In the genomic region with DNA sequence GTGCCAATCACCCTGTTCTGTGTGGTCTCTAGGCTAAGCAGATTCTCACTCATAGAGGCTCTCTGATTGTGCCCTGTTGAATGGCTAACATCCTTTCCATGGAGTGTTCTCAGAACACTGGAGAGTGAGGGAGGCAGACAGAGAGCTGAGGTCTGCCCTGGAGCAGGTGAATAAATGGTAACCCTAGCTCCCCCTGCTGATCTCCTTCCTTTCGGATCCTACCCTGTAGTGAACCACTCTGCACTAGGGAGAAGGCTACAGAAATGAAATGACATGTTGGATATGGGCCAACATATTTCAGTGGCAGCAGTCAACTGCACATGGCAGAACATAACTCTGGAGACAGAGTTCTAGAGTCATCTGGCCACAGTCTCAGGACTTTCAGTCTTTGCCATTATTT, we compare ENCODE assay signal across 15 mouse cellular contexts. TPM values are rescaled to one million over a fixed set of nuclear protein-coding genes. Genes with fewer than 3 reads are reported as not detected.
A peak's percentile ranks its signal among the peaks of the same experiment; 100 is the strongest.
DNase-seq lines count a peak whose midpoint lies in the region; ATAC-seq lines count a peak whose summit lies in the region.
"Had no signal": no experiment of that assay in that cellular context is flagged by ENCODE, and none has a peak within 500 bp of the region (broad histone marks: within the 10 kb centered on the region; RNA-seq: fewer than 3 reads in every experiment).

No protein-coding gene starts in this region.

- 0 out of 2 replicates have a peak, but pooled peaks have one; percentile 4 for ATAC-seq in heart, embryonic 15.5 days (replicated peaks; ENCODE audit: insufficient number of reproducible peaks, insufficient read depth, low FRiP score, low read depth)
- ATAC-seq in midbrain, embryonic 11.5 days (ENCODE audit: low FRiP score) = peak; percentile 54
- no peak for ATAC-seq in midbrain, embryonic 15.5 days (replicated peaks)
- ATAC-seq: intestine, embryonic 15.5 days had no signal

- no peaks in the 10 kb centered on the region for H3K27me3 ChIP-seq in heart, embryonic 15.5 days
- H3K27me3 ChIP-seq in midbrain, embryonic 11.5 days (ENCODE audit: control insufficient read depth, insufficient read depth, low read length) = no peaks in the 10 kb centered on the region
- no peaks in the 10 kb centered on the region for H3K27me3 ChIP-seq in midbrain, embryonic 15.5 days (replicated peaks)
- H3K27me3 ChIP-seq: intestine, embryonic 15.5 days; neural tube, embryonic 12.5 days had no signal

- no peaks in the 10 kb centered on the region for H3K9me3 ChIP-seq in heart, embryonic 15.5 days (replicated peaks)
- no peaks in the 10 kb centered on the region for H3K9me3 ChIP-seq in midbrain, embryonic 11.5 days (ENCODE audit: control insufficient read depth, low read length)
- H3K9me3 ChIP-seq in midbrain, embryonic 15.5 days = no peaks in the 10 kb centered on the region
- H3K9me3 ChIP-seq: intestine, embryonic 15.5 days; neural tube, embryonic 12.5 days had no signal

- no peaks in the 10 kb centered on the region for H3K4me1 ChIP-seq in heart, embryonic 15.5 days (replicated peaks)
- H3K4me1 ChIP-seq in midbrain, embryonic 11.5 days (ENCODE audit: control insufficient read depth, insufficient read depth, low read length) = no peaks in the 10 kb centered on the region
- no peaks in the 10 kb centered on the region for H3K4me1 ChIP-seq in midbrain, embryonic 15.5 days
- H3K4me1 ChIP-seq: intestine, embryonic 15.5 days; neural tube, embryonic 12.5 days had no signal

- no peak overlapping the region for H3K4me3 ChIP-seq in heart, embryonic 15.5 days
- no peak overlapping the region for H3K4me3 ChIP-seq in midbrain, embryonic 11.5 days (ENCODE audit: low read depth, low read length)
- H3K4me3 ChIP-seq in midbrain, embryonic 15.5 days = no peak overlapping the region
- H3K4me3 ChIP-seq: intestine, embryonic 15.5 days; neural tube, embryonic 12.5 days had no signal

- 5% methylated on average over 1 of the region's 1 CpGs for WGBS in heart, embryonic 15.5 days
- 20% methylated on average over 1 of the region's 1 CpGs for WGBS in midbrain, embryonic 11.5 days
- WGBS in midbrain, embryonic 15.5 days = 17% methylated on average over 1 of the region's 1 CpGs

- H3K36me3 ChIP-seq in heart, embryonic 15.5 days = no peaks in the 10 kb centered on the region
- H3K36me3 ChIP-seq in midbrain, embryonic 11.5 days (ENCODE audit: control insufficient read depth, insufficient read depth, low read length) = no peaks in the 10 kb centered on the region
- H3K36me3 ChIP-seq in midbrain, embryonic 15.5 days (replicated peaks) = no peaks in the 10 kb centered on the region
- H3K36me3 ChIP-seq: intestine, embryonic 15.5 days; neural tube, embryonic 12.5 days had no signal

- no peak overlapping the region for H3K9ac ChIP-seq in heart, embryonic 15.5 days
- no peak overlapping the region for H3K9ac ChIP-seq in midbrain, embryonic 11.5 days (ENCODE audit: low read length)
- no peak overlapping the region for H3K9ac ChIP-seq in midbrain, embryonic 15.5 days
- H3K9ac ChIP-seq: intestine, embryonic 15.5 days; neural tube, embryonic 12.5 days had no signal

- H3K4me2 ChIP-seq in heart, embryonic 15.5 days = no peak overlapping the region
- no peak overlapping the region for H3K4me2 ChIP-seq in midbrain, embryonic 11.5 days
- no peak overlapping the region for H3K4me2 ChIP-seq in midbrain, embryonic 15.5 days
- H3K4me2 ChIP-seq: intestine, embryonic 15.5 days; neural tube, embryonic 12.5 days had no signal

- DNase-seq in heart, adult 9 months (ENCODE audit: low spot score in 2 of 2) = no peak
- DNase-seq in midbrain, embryonic 11.5 days (ENCODE audit: low spot score, missing footprints) = no peak
- DNase-seq in ZHBTc4 (ENCODE audit: low read depth, low spot score) = peak; percentile 18
- DNase-seq in retina, embryonic 14.5 days (ENCODE audit: low spot score) = peak; percentile 15
- DNase-seq in Muller cell, postnatal 12 days (ENCODE audit: inconsistent ontology term) = no peak
- DNase-seq: cerebellum, postnatal 36 days; heart, postnatal 36 days; kidney, postnatal 10 days; lung, postnatal 36 days had no signal

- H3K27ac ChIP-seq in heart, embryonic 15.5 days = no peak overlapping the region
- no peak overlapping the region for H3K27ac ChIP-seq in midbrain, embryonic 11.5 days (ENCODE audit: low read depth, low read length)
- no peak overlapping the region for H3K27ac ChIP-seq in midbrain, embryonic 15.5 days
- H3K27ac ChIP-seq: intestine, embryonic 15.5 days; neural tube, embryonic 12.5 days had no signal

RNA-seq across cellular contexts. Expression of a gene that starts 6.0 kb away (rescaled TPM):
- polyA plus RNA-seq in heart, embryonic 15.5 days (2015; fragmentation: Nextera tagmentation; extraction: Ambion mirVana) = not detected in 2 replicates
- polyA plus RNA-seq in midbrain, embryonic 11.5 days (2014; fragmentation: Nextera tagmentation; extraction: Ambion mirVana) = not detected in 2 replicates
- not detected in 2 replicates for polyA plus RNA-seq in midbrain, embryonic 15.5 days (2015; fragmentation: Nextera tagmentation; extraction: Ambion mirVana)
- polyA plus RNA-seq: intestine, embryonic 15.5 days; limb, embryonic 14.5 days; liver, embryonic 16.5 days; neural tube, embryonic 12.5 days had no signal

RNA-seq across cellular contexts. Expression of a gene that starts 9.4 kb away (rescaled TPM):
- polyA plus RNA-seq in heart, embryonic 15.5 days (2015; fragmentation: Nextera tagmentation; extraction: Ambion mirVana) = not detected in 2 replicates
- polyA plus RNA-seq in midbrain, embryonic 11.5 days (2014; fragmentation: Nextera tagmentation; extraction: Ambion mirVana) = not detected in 2 replicates
- not detected in 2 replicates for polyA plus RNA-seq in midbrain, embryonic 15.5 days (2015; fragmentation: Nextera tagmentation; extraction: Ambion mirVana)
- polyA plus RNA-seq: intestine, embryonic 15.5 days; limb, embryonic 14.5 days; liver, embryonic 16.5 days; neural tube, embryonic 12.5 days had no signal

RNA-seq across cellular contexts. Expression of a gene that starts 15.6 kb away (rescaled TPM):
- not detected in 2 replicates for polyA plus RNA-seq in heart, embryonic 15.5 days (2015; fragmentation: Nextera tagmentation; extraction: Ambion mirVana)
- polyA plus RNA-seq in midbrain, embryonic 11.5 days (2014; fragmentation: Nextera tagmentation; extraction: Ambion mirVana) = not detected in 2 replicates
- polyA plus RNA-seq in midbrain, embryonic 15.5 days (2015; fragmentation: Nextera tagmentation; extraction: Ambion mirVana) = not detected in 2 replicates
- polyA plus RNA-seq: intestine, embryonic 15.5 days; limb, embryonic 14.5 days; liver, embryonic 16.5 days; neural tube, embryonic 12.5 days had no signal

RNA-seq across cellular contexts. Expression of a gene that starts 35.8 kb away (rescaled TPM):
- not detected in 2 replicates for polyA plus RNA-seq in heart, embryonic 15.5 days (2015; fragmentation: Nextera tagmentation; extraction: Ambion mirVana)
- polyA plus RNA-seq in midbrain, embryonic 11.5 days (2014; fragmentation: Nextera tagmentation; extraction: Ambion mirVana) = not detected in 2 replicates
- polyA plus RNA-seq in midbrain, embryonic 15.5 days (2015; fragmentation: Nextera tagmentation; extraction: Ambion mirVana) = not detected in 2 replicates
- polyA plus RNA-seq: intestine, embryonic 15.5 days; limb, embryonic 14.5 days; liver, embryonic 16.5 days; neural tube, embryonic 12.5 days had no signal

RNA-seq across cellular contexts. Expression of a gene that starts 51.9 kb away (rescaled TPM):
- polyA plus RNA-seq in heart, embryonic 15.5 days (2015; fragmentation: Nextera tagmentation; extraction: Ambion mirVana) = not detected in 2 replicates
- not detected in 2 replicates for polyA plus RNA-seq in midbrain, embryonic 11.5 days (2014; fragmentation: Nextera tagmentation; extraction: Ambion mirVana)
- not detected in 2 replicates for polyA plus RNA-seq in midbrain, embryonic 15.5 days (2015; fragmentation: Nextera tagmentation; extraction: Ambion mirVana)
- polyA plus RNA-seq: intestine, embryonic 15.5 days; limb, embryonic 14.5 days; liver, embryonic 16.5 days; neural tube, embryonic 12.5 days had no signal

Comparison
In these comparisons a context has a peak if more than half of its experiments do, and no peak if none do; other contexts are left out.
1. DNase-seq: peak in ZHBTc4 (single experiment) and retina, embryonic 14.5 days (single experiment); none in heart, adult 9 months (0 of 2), midbrain, embryonic 11.5 days (single experiment) and Muller cell, postnatal 12 days (single experiment).